Mouse (Mus musculus) bone marrow macrophage, adult 2 months (primary cell): ENCODE results near the gene Adamtsl1.

Source experiments
- CTCF ChIP-seq: IDR thresholded peaks from 2 replicates; pipeline ENCODE4 v1.5.1; 2012; ENCODE audit warnings: low read depth, mild to moderate bottlenecking, low read length, moderate library complexity
- POLR2A ChIP-seq: IDR thresholded peaks from 2 replicates; pipeline ENCODE4 v1.6.1; 2012; ENCODE audit warnings: mild to moderate bottlenecking, low read depth, low read length, borderline replicate concordance

DNA sequence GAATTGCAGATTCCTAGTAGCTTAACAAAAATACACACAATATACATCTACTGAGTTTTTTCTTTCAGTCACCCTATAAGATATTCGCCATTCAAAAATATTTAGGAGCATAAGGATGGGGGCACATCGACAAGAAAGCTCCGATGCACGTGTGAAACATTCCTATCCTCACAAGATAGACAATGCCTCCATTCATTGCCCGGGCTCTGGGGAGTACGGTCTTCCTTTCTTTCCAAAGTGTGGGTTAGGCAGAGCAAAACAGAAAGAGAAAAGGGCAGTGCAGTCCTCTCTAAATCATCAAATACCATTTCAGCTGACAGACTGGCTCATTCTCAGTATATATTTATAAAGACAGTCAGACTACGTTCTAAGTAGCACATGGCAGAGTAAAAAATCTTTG is 332.0 kb downstream of the Adamtsl1 start:
- TF ChIP-seq POLR2A (no peak), CTCF (no peak)
